Mouse (Mus musculus) hindbrain, embryonic 15.5 days (tissue): ENCODE measurements around the gene Rbfox1. TPM values are rescaled to one million over a fixed set of nuclear protein-coding genes. Genes with fewer than 3 reads are reported as not detected.

ENCODE experiments used
- ATAC-seq: fragments of 200-750 bp; cut with Nextera tagmentation; 2 replicates; pipeline ENCODE4 v1.8.0; 2017; ENCODE audit warnings: low read depth, moderate number of reproducible peaks, moderate TSS enrichment; ENCODE audit not compliant: low FRiP score
- H3K27ac ChIP-seq: fragments of 300-500 bp; sonication (generic); replicated peaks from 2 replicates; pipeline ENCODE4 v1.5.1; 2015; ENCODE audit warnings: mild to moderate bottlenecking, inconsistent platforms
- H3K27me3 ChIP-seq: fragments of 300-500 bp; sonication (generic); 2 replicates; pipeline ENCODE4 v1.6.1; 2015; ENCODE audit warnings: control low read depth, inconsistent platforms
- H3K36me3 ChIP-seq: fragments of 300-500 bp; sonication (generic); 2 replicates; pipeline ENCODE4 v1.6.1; 2015; ENCODE audit warnings: control low read depth, inconsistent platforms
- H3K4me1 ChIP-seq: fragments of 300-500 bp; sonication (generic); replicated peaks from 2 replicates; pipeline ENCODE4 v1.6.1; 2015; ENCODE audit warnings: control low read depth, inconsistent platforms
- H3K4me2 ChIP-seq: fragments of 300-500 bp; sonication (generic); 2 replicates; pipeline ENCODE4 v1.6.1; 2015; ENCODE audit warnings: moderate library complexity, mild to moderate bottlenecking, inconsistent platforms
- H3K4me3 ChIP-seq: fragments of 300-500 bp; sonication (generic); 2 replicates; pipeline ENCODE4 v1.5.1; 2015; ENCODE audit warnings: mild to moderate bottlenecking, inconsistent platforms
- H3K9ac ChIP-seq: fragments of 300-500 bp; sonication (generic); 2 replicates; pipeline ENCODE4 v1.6.1; 2015; ENCODE audit warnings: inconsistent platforms
- H3K9me3 ChIP-seq: fragments of 300-500 bp; sonication (generic); 2 replicates; pipeline ENCODE4 v1.6.1; 2016; ENCODE audit warnings: control low read depth, inconsistent platforms
- WGBS: fragments of 180-500 bp; shearing (Covaris S2); methylation state at CpG from one replicate; pipeline ENCODE4 v1.1.7; 2015; 5-methylcytosine and 5-hydroxymethylcytosine counted together
- polyA plus RNA-seq: library from polyadenylated mRNA; unstranded; fragments of >200 nt; fragmentation: Nextera tagmentation; extraction: Ambion mirVana; gene quantifications from 2 replicates; pipeline ENCODE4 v1.2.1, GENCODE M21; 2015

The Rbfox1 gene
- polyA plus RNA-seq, 1 experiment from 2014 or later: 254 TPM

DNA sequence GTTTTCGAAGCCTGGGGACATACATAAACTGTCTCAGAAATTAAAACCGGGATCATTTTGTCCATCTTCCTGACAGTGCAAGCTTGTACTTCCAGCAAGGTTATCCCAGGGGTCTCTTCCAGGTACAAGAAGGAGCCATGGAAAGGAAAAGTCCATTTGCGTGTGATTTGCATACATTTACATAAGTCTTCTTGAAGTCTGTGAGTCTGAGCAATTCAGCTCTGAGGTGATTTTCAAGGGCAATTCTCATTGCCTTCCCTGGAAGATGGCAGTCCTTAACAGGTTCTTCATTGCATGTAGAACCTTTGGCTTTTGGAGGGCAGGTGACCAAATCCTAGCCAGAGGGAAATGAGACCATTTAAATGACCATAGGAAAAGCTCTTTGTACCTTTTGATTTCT lies 1417.3 kb downstream of the Rbfox1 start:
- H3K27me3 ChIP-seq: no peaks in the 10 kb centered on the region
- no peaks in the 10 kb centered on the region for H3K4me1 ChIP-seq
- 58% methylated on average over 3 of the region's 3 CpGs for WGBS
- no peaks in the 10 kb centered on the region for H3K9me3 ChIP-seq
- no peak overlapping the region for H3K4me3 ChIP-seq
- ATAC-seq: no peak
- peaks cover 7% of the 10 kb centered on the region; the same call in 1 of the 2 replicates for H3K36me3 ChIP-seq
- no peak overlapping the region for H3K27ac ChIP-seq
- H3K9ac ChIP-seq: no peak overlapping the region
- no peak overlapping the region for H3K4me2 ChIP-seq

DNA sequence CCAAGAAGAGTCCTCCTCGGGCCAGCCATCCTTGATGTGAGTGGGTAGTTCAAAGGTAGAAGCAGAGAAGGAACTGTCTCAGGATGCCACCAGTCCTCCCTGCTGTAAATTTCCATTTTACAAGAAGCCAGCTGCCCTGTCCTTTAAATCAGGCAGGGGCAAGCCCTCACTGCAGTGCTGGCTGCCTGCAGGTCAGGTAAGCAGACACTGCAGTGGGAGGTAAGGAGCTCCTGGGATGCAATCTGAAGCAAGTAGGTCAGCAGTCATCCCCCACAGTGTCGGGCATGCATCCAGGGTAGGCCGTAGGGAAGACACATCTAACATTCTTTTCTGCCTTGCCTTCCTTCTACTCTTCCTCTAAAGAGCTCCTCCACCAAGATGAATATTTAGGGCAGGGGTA lies 1444.0 kb downstream of the Rbfox1 start:
- H3K9ac ChIP-seq: no peak overlapping the region
- 74% methylated on average over 3 of the region's 3 CpGs for WGBS
- no peaks in the 10 kb centered on the region for H3K9me3 ChIP-seq
- no peak for ATAC-seq
- H3K27me3 ChIP-seq: no peaks in the 10 kb centered on the region
- H3K4me3 ChIP-seq: no peak overlapping the region
- H3K36me3 ChIP-seq: no peaks in the 10 kb centered on the region
- H3K4me2 ChIP-seq: no peak overlapping the region
- no peak overlapping the region for H3K27ac ChIP-seq
- no peaks in the 10 kb centered on the region for H3K4me1 ChIP-seq

DNA sequence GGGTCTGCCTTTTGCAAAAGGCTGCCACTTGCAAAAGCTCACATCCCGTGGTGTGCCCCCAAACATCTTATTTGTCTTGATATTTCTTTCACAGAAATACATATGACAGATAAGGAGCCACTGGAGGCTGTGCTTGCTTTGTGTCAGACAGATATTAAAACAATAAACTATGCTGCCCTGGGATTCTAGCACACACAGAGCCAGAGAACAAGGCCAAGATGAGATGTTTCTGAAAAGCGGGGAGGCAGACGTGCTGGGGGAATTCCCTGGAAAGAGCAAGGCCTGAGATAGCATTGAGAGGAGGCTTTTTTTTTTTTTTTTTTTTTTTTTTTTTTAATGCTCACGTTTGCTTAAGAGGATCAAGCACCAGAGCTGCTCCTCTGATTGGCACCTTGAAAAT lies 1456.0 kb downstream of the Rbfox1 start:
- Histone ChIP-seq H3K36me3 (no peaks in the 10 kb centered on the region), H3K27ac (0 out of 2 replicates have a peak overlapping the region, but pooled peaks have one; percentile 31), H3K27me3 (no peaks in the 10 kb centered on the region), H3K4me1 (peaks cover 10% of the 10 kb centered on the region), H3K4me2 (no peak overlapping the region), H3K4me3 (no peak overlapping the region), H3K9me3 (no peaks in the 10 kb centered on the region), H3K9ac (no peak overlapping the region)
- peak; percentile 27; the same call in 1 of the 2 replicates for ATAC-seq
- 33% methylated on average over 4 of the region's 4 CpGs for WGBS

DNA sequence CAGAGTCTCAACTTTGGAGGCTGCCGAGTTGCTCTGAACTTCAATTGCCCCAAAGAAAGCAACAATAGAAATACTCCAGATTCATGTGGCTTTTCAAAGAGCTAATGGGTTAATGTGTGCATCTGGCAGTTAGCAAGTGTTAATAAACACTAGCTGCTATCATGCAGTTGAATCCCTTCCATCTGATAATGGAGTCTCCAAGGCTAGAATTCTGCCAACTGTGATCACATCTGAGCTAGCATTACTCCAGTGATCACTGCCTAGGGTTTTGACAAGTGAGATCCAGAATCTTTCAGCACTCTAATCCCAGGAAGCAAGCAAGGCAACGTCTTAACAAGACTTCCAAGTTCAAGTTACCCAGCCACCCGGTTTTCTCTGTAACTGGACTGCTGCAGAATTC lies 1460.1 kb downstream of the Rbfox1 start:
- Histone ChIP-seq H3K9ac (no peak overlapping the region), H3K27me3 (no peaks in the 10 kb centered on the region), H3K4me3 (no peak overlapping the region), H3K27ac (no peak overlapping the region), H3K9me3 (no peaks in the 10 kb centered on the region), H3K4me2 (no peak overlapping the region), H3K36me3 (no peaks in the 10 kb centered on the region), H3K4me1 (peaks cover 18% of the 10 kb centered on the region)
- 76% methylated on average over 3 of the region's 3 CpGs for whole genome bisulfite sequencing
- no peak for ATAC-seq

DNA sequence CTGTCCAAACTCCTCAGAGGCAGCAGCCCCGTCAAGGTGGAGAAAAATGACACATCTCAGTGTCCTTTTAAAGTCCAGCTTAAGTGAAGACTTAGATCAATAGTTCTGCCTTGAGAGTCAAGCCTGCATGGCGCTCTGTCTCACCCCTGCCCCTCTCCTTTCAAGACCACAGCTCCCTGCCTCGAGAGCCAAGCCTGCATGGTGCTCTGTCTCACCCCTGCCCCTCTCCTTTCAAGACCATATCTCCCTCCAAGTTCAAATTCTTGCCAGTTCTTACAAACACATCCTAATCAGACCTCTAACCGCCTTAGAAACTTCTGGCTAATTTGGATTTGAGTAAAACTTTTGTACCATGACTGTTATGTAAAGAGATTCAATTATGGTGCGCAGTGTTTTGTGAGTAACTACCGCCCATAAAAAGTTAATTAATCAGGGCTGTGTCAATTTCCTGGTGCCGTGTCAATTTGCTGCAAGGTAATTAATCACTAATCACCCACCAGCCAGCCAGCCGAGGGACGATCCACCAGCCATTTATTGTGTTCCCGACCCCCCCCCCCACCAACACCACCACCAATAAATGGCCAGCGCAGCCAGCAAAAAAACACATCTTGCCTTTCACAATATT lies 1461.0 kb downstream of the Rbfox1 start:
- Histone ChIP-seq H3K9ac (no peak overlapping the region), H3K27me3 (no peaks in the 10 kb centered on the region), H3K4me2 (0 out of 2 replicates have a peak overlapping the region, but pooled peaks have one; percentile 0), H3K4me1 (peaks cover 18% of the 10 kb centered on the region), H3K4me3 (no peak overlapping the region), H3K9me3 (no peaks in the 10 kb centered on the region), H3K27ac (0 out of 2 replicates have a peak overlapping the region, but pooled peaks have one; percentile 30), H3K36me3 (no peaks in the 10 kb centered on the region)
- 35% methylated on average over 11 of the region's 11 CpGs for whole genome bisulfite sequencing
- no peak for ATAC-seq

DNA sequence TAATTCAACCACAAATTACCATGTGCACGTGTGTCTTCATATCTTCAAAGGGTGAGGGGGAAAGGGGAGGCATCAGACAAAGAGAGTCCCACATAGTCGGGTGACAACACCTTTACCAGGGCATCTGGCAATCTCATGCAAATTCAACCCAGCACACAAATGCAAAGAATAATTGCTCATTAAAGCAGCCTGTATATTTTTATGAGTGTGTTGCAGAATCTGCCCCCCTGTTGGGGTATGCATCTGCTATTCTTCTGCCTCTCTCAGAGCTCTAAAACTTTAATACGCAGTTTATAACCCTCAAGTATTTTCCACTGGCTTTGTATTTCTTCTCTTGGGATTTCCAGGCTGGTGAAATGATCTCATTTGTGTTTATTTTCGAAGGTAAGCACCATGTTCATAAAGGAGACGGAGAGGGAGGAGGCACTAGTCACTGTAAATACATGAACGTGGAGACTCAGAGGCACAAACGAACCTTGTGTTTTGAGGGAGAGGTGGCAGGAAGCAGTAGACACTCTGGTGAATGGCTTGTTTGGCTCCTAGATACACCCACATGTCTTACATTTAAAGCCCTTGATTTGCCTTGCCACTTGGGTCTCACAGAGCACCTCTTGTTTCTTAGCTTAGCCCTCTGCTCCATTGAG lies 1462.5 kb downstream of the Rbfox1 start:
- Histone ChIP-seq H3K4me3 (no peak overlapping the region), H3K27me3 (no peaks in the 10 kb centered on the region), H3K27ac (peak overlapping the region; percentile 57; the same call in 1 of the 2 replicates), H3K4me1 (peaks cover 23% of the 10 kb centered on the region), H3K4me2 (no peak overlapping the region), H3K9me3 (no peaks in the 10 kb centered on the region), H3K9ac (no peak overlapping the region), H3K36me3 (no peaks in the 10 kb centered on the region)
- no peak for ATAC-seq
- WGBS: 47% methylated on average over 7 of the region's 7 CpGs

DNA sequence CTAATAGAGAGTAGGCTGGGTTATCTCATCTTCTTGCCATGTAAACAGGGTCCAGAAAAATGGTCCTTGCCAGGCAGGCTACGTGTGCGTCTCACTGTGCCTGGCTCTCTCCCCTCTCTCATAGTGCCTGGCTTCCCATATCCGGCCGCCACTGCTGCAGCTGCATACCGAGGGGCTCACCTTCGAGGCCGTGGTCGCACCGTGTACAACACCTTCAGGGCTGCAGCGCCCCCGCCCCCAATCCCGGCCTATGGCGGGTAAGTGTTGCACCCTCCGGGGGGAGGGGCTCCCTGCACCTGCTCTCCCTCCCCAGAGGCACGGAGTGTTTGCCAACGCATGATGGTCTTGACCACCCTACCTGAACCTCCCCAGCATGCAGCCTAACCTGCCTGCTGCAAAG lies 1467.7 kb downstream of the Rbfox1 start:
- 61% methylated on average over 16 of the region's 16 CpGs for WGBS
- no peak overlapping the region for H3K4me3 ChIP-seq
- peaks cover 15% of the 10 kb centered on the region for H3K4me1 ChIP-seq
- no peak overlapping the region for H3K9ac ChIP-seq
- no peak overlapping the region for H3K4me2 ChIP-seq
- H3K27me3 ChIP-seq: no peaks in the 10 kb centered on the region
- H3K36me3 ChIP-seq: no peaks in the 10 kb centered on the region
- peak overlapping the region; percentile 57 for H3K27ac ChIP-seq
- 0 out of 2 replicates have a peak, but pooled peaks have one; percentile 48 for ATAC-seq
- no peaks in the 10 kb centered on the region for H3K9me3 ChIP-seq

DNA sequence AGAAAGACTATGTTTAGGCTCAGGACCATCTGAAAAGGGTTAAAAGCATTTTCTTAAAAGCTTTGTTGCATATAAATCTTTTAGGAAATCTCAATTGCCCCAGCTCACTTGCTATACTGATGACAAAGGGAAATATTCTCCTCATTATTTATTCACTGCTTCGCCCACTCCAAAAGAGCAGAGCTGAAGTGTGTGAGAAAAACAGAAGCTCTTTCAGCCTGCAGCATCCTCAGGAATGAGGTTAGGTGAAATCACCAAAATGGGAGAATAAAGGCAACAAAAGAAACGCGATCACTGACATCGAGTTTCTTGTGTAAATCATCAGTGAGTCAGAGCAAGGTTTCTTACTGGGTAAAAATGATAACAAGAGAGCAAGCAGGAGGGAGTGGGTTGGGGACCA lies 1469.0 kb downstream of the Rbfox1 start:
- Histone ChIP-seq H3K9me3 (no peaks in the 10 kb centered on the region), H3K4me3 (no peak overlapping the region), H3K9ac (no peak overlapping the region), H3K27me3 (no peaks in the 10 kb centered on the region), H3K4me2 (no peak overlapping the region), H3K36me3 (no peaks in the 10 kb centered on the region), H3K4me1 (peaks cover 16% of the 10 kb centered on the region), H3K27ac (peak overlapping the region; percentile 31; the same call in 1 of the 2 replicates)
- WGBS: 58% methylated on average over 4 of the region's 4 CpGs
- ATAC-seq: no peak

DNA sequence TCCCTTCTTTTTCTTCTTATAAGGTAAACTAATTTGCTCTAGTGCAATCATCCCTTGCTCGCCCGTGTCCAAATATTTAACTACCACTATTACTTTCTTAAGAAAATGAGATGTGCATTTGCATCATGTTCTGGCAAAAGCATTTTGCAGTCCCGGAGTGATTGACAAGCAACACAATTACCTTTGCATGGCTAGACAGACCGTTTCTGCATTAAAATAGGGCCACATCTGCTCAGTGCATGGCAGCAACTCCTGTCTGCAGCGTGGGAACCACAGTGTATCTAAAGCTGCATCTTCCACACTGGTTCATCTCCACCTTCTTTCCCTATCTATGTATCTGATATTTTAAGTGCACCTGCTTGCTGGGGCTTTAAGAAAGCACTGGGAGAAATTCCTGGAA lies 1473.9 kb downstream of the Rbfox1 start:
- whole genome bisulfite sequencing: 44% methylated on average over 5 of the region's 5 CpGs
- no peaks in the 10 kb centered on the region for H3K9me3 ChIP-seq
- H3K36me3 ChIP-seq: no peaks in the 10 kb centered on the region
- no peak overlapping the region for H3K9ac ChIP-seq
- H3K4me1 ChIP-seq: 0 out of 2 replicates have a peak, but pooled peaks cover 5% of the 10 kb centered on the region
- H3K27me3 ChIP-seq: no peaks in the 10 kb centered on the region
- H3K4me3 ChIP-seq: no peak overlapping the region
- no peak for ATAC-seq
- no peak overlapping the region for H3K4me2 ChIP-seq
- no peak overlapping the region for H3K27ac ChIP-seq

DNA sequence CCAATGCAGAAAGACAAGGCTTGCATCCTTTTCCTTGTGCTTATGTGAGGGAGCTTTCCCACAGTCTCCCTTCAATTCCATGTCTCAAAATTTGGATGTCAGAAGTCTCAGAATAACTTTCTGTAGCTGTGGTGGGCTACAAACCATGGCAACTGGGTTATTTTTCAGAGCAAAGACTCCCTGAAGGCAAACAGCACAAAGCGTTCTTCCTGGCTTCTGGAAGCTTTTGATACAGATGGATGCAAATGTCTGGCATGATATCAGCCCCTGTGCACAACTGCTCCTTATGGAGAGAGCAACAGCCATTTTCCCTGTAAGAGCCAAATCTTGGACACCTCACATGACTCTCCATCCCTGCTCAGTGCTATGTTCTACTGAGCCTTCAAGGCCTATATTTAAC lies 1475.6 kb downstream of the Rbfox1 start:
- Histone ChIP-seq H3K4me3 (no peak overlapping the region), H3K4me2 (no peak overlapping the region), H3K9me3 (no peaks in the 10 kb centered on the region), H3K36me3 (no peaks in the 10 kb centered on the region), H3K9ac (no peak overlapping the region), H3K27me3 (no peaks in the 10 kb centered on the region), H3K27ac (no peak overlapping the region), H3K4me1 (0 out of 2 replicates have a peak, but pooled peaks cover 5% of the 10 kb centered on the region)
- no peak for ATAC-seq
- WGBS: 78% methylated on average over 1 of the region's 1 CpGs

DNA sequence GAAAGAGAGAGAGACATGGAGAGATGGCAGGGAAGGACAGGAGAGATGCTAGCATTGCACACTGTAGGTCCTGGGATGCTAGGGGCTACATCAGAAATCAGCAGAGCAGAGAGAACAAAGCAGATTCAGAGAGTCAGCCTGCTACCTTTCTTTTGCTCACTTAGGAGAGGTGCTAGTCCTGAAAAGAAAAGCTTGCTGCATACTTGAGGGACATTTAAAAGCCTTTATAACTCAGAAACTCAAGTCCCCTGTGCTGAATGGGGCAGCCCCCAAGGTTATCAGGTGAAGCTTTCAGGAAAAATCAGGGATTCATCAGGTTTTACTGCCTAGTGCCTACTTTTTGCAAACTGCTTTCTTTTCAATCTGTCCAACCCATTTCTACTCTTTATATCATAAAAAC lies 1480.7 kb downstream of the Rbfox1 start:
- H3K36me3 ChIP-seq: no peaks in the 10 kb centered on the region

DNA sequence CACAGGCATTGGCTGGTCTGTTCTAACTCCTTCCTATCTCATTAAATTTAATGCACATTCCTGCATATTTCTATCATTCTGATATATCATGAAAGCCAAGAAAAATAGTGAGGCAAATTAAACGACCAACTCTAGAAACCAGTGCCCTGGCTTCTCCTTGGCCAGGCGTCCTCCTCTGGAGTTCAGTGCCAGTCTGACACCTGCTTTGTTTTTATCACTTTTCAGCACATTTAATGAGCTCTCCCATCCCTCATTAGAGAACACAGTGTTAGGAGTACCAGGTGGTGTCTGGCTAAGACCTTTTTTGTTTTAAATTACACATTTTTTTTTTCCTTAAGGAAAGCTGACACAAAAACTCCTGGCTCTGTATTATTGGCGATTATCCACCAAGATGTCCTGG lies 1489.0 kb downstream of the Rbfox1 start:
- Histone ChIP-seq H3K36me3 (no peaks in the 10 kb centered on the region), H3K9ac (no peak overlapping the region), H3K27me3 (no peaks in the 10 kb centered on the region), H3K9me3 (no peaks in the 10 kb centered on the region), H3K27ac (no peak overlapping the region), H3K4me3 (no peak overlapping the region), H3K4me1 (peaks cover 12% of the 10 kb centered on the region; the same call in 1 of the 2 replicates), H3K4me2 (no peak overlapping the region)
- ATAC-seq: no peak
- 61% methylated on average over 3 of the region's 3 CpGs for WGBS

More for the DNA sequence above, 1480.7 kb downstream of the Rbfox1 start:
- H3K4me3 ChIP-seq: no peak overlapping the region
- H3K9me3 ChIP-seq: no peaks in the 10 kb centered on the region
- no peaks in the 10 kb centered on the region for H3K4me1 ChIP-seq
- H3K9ac ChIP-seq: no peak overlapping the region
- no peaks in the 10 kb centered on the region for H3K27me3 ChIP-seq
- no peak overlapping the region for H3K27ac ChIP-seq
- no peak overlapping the region for H3K4me2 ChIP-seq
- ATAC-seq: no peak
